ENCODE assay signal across 8 mouse cellular contexts in genomic region chr6:52212556-52213118, GRCm38 (mm10). TPM values are rescaled to one million over a fixed set of nuclear protein-coding genes. Genes with fewer than 3 reads are reported as not detected.
DNase-seq lines count a peak whose midpoint lies in the region; ATAC-seq and TF ChIP-seq lines count a peak whose summit lies in the region.

No protein-coding gene starts in this region.

- no peak for TF ChIP-seq CTCF in lung, embryonic 14.5 days (IDR thresholded peaks at IDR 0.05; ENCODE audit: low read depth)

- H3K36me3 ChIP-seq in lung, embryonic 14.5 days (ENCODE audit: insufficient read depth), result no peaks in the 10 kb centered on the region
- H3K36me3 ChIP-seq in kidney, embryonic 14.5 days (ENCODE audit: control insufficient read depth, insufficient read depth, low read length), result no peaks in the 10 kb centered on the region; the same call in 1 of the 2 replicates

- DNase-seq in lung, embryonic 14.5 days, result peak; percentile 49
- no peak for DNase-seq in lung, postnatal 25 days (ENCODE audit: low spot score)
- DNase-seq in frontal cortex, adult 2 months (ENCODE audit: extremely low spot score in 1 of 2, low spot score in 1 of 2), result no peak
- DNase-seq in left cerebral cortex, postnatal 10 days (ENCODE audit: extremely low spot score in 1 of 2, low spot score in 2 of 2), result no peak
- DNase-seq in cerebellum, adult 11-12 months, result no peak

- no peak for ATAC-seq in lung, embryonic 14.5 days (ENCODE audit: insufficient read depth)
- no peak for ATAC-seq in kidney, embryonic 14.5 days (ENCODE audit: low FRiP score, low TSS enrichment)
- ATAC-seq in megakaryocyte progenitor cell, adult 5-6 weeks (replicated peaks; ENCODE audit: poor library complexity), result peak; percentile 24

- 0 out of 2 replicates have a peak, but pooled peaks cover 3% of the 10 kb centered on the region for H3K4me1 ChIP-seq in lung, embryonic 14.5 days (ENCODE audit: insufficient read depth)
- H3K4me1 ChIP-seq in brown adipose tissue, adult 24 weeks (ENCODE audit: control insufficient read depth, insufficient read depth, insufficient read length, low read length), result peaks cover 7% of the 10 kb centered on the region; the same call in 1 of the 2 replicates
- peaks cover 28% of the 10 kb centered on the region for H3K4me1 ChIP-seq in kidney, embryonic 14.5 days (ENCODE audit: control insufficient read depth, insufficient read depth, low read length)

- WGBS in lung, embryonic 14.5 days, result 4% methylated on average over 22 of the region's 22 CpGs
- under 1% methylated on average over 22 of the region's 22 CpGs for WGBS in kidney, embryonic 14.5 days

- no peaks in the 10 kb centered on the region for H3K9me3 ChIP-seq in lung, embryonic 14.5 days (ENCODE audit: low read depth, low read length)
- no peaks in the 10 kb centered on the region for H3K9me3 ChIP-seq in kidney, embryonic 14.5 days (ENCODE audit: control insufficient read depth, low read length)

- peak overlapping the region; percentile 43 for H3K4me3 ChIP-seq in lung, embryonic 14.5 days (ENCODE audit: low read depth, low read length)
- peak overlapping the region; percentile 76 for H3K4me3 ChIP-seq in brown adipose tissue, adult 24 weeks (ENCODE audit: insufficient read depth, low read depth, low read length)
- peak overlapping the region; percentile 89 for H3K4me3 ChIP-seq in kidney, embryonic 14.5 days (ENCODE audit: low read length)

- intact Hi-C loops in left cerebral cortex, postnatal 10 days (cut with DNase I), result no loop called here

- H3K4me2 ChIP-seq in lung, embryonic 14.5 days, result peak overlapping the region; percentile 87
- peak overlapping the region; percentile 97 for H3K4me2 ChIP-seq in kidney, embryonic 14.5 days (replicated peaks; ENCODE audit: low read depth, low read length)

- peak overlapping the region; percentile 40 for H3K9ac ChIP-seq in lung, embryonic 14.5 days
- peak overlapping the region; percentile 91 for H3K9ac ChIP-seq in kidney, embryonic 14.5 days (ENCODE audit: low read depth, low read length)

- H3K27ac ChIP-seq in lung, embryonic 14.5 days (ENCODE audit: low read depth), result peak overlapping the region; percentile 85; the same call in 1 of the 2 replicates
- peak overlapping the region; percentile 85 for H3K27ac ChIP-seq in brown adipose tissue, adult 24 weeks (replicated peaks; ENCODE audit: low read depth, low read length)
- peak overlapping the region; percentile 95 for H3K27ac ChIP-seq in kidney, embryonic 14.5 days (ENCODE audit: low read depth, low read length)

- peaks cover 95% of the 10 kb centered on the region for H3K27me3 ChIP-seq in lung, embryonic 14.5 days (ENCODE audit: insufficient read depth, low read length)
- no peaks in the 10 kb centered on the region; the same call in 1 of the 2 replicates for H3K27me3 ChIP-seq in kidney, embryonic 14.5 days (ENCODE audit: control insufficient read depth, insufficient read depth, low read length)

RNA-seq across cellular contexts. Expression of gene Hoxa3, which starts 0.5 kb away (rescaled TPM):
- polyA plus RNA-seq in lung, embryonic 14.5 days (2014; fragmentation: Nextera tagmentation; extraction: Ambion mirVana), result 10.3 and 11.3 TPM in 2 replicates
- 4.7 and 5.4 TPM in 2 replicates for polyA plus RNA-seq in brown adipose tissue, adult 24 weeks (2012; ENCODE audit: insufficient read depth, insufficient read length, missing spikeins)
- 9.7 and 13.6 TPM in 2 replicates for polyA plus RNA-seq in kidney, embryonic 14.5 days (2014; fragmentation: Nextera tagmentation; extraction: Ambion mirVana)
- 0.59 and 2.1 TPM in 2 replicates for total RNA-seq in megakaryocyte progenitor cell, adult 5-6 weeks (2015)
- total RNA-seq in megakaryocyte progenitor cell, adult 5-6 weeks (2017), result 0.37 and 0.42 TPM in 2 replicates
- not detected in 2 replicates for polyA plus RNA-seq in frontal cortex, adult 2 months (2012; rRNA removed)
- not detected for total RNA-seq in left cerebral cortex, postnatal 10 days (2021)

RNA-seq across cellular contexts. Expression of gene Gm28308, which starts 0.5 kb away (rescaled TPM):
- not detected in 2 replicates for polyA plus RNA-seq in lung, embryonic 14.5 days (2014; fragmentation: Nextera tagmentation; extraction: Ambion mirVana)
- not detected in 2 replicates for polyA plus RNA-seq in brown adipose tissue, adult 24 weeks (2012; ENCODE audit: insufficient read depth, insufficient read length, missing spikeins)
- not detected in 2 replicates for polyA plus RNA-seq in kidney, embryonic 14.5 days (2014; fragmentation: Nextera tagmentation; extraction: Ambion mirVana)
- not detected in 2 replicates for total RNA-seq in megakaryocyte progenitor cell, adult 5-6 weeks (2015)
- total RNA-seq in megakaryocyte progenitor cell, adult 5-6 weeks (2017), result 0.84 TPM in 1 of 2 replicates, not detected in the other
- polyA plus RNA-seq in frontal cortex, adult 2 months (2012; rRNA removed), result not detected in 2 replicates
- total RNA-seq in left cerebral cortex, postnatal 10 days (2021), result not detected

RNA-seq across cellular contexts. Expression of gene Hoxa6, which starts 4.1 kb away (rescaled TPM):
- 4.0 and 5.1 TPM in 2 replicates for polyA plus RNA-seq in lung, embryonic 14.5 days (2014; fragmentation: Nextera tagmentation; extraction: Ambion mirVana)
- not detected in 2 replicates for polyA plus RNA-seq in brown adipose tissue, adult 24 weeks (2012; ENCODE audit: insufficient read depth, insufficient read length, missing spikeins)
- 4.4 TPM in 2 replicates for polyA plus RNA-seq in kidney, embryonic 14.5 days (2014; fragmentation: Nextera tagmentation; extraction: Ambion mirVana)
- total RNA-seq in megakaryocyte progenitor cell, adult 5-6 weeks (2015), result 0.22 TPM in 1 of 2 replicates, not detected in the other
- not detected in 2 replicates for total RNA-seq in megakaryocyte progenitor cell, adult 5-6 weeks (2017)
- not detected in 2 replicates for polyA plus RNA-seq in frontal cortex, adult 2 months (2012; rRNA removed)
- not detected for total RNA-seq in left cerebral cortex, postnatal 10 days (2021)

RNA-seq across cellular contexts. Expression of gene Hoxa5, which starts 8.2 kb away (rescaled TPM):
- 58.3 and 58.5 TPM in 2 replicates for polyA plus RNA-seq in lung, embryonic 14.5 days (2014; fragmentation: Nextera tagmentation; extraction: Ambion mirVana)
- polyA plus RNA-seq in brown adipose tissue, adult 24 weeks (2012; ENCODE audit: insufficient read depth, insufficient read length, missing spikeins), result 35.9 and 39.4 TPM in 2 replicates
- 15.7 and 16.6 TPM in 2 replicates for polyA plus RNA-seq in kidney, embryonic 14.5 days (2014; fragmentation: Nextera tagmentation; extraction: Ambion mirVana)
- total RNA-seq in megakaryocyte progenitor cell, adult 5-6 weeks (2015), result 2.3 and 3.1 TPM in 2 replicates
- total RNA-seq in megakaryocyte progenitor cell, adult 5-6 weeks (2017), result 0.83 and 1.1 TPM in 2 replicates
- polyA plus RNA-seq in frontal cortex, adult 2 months (2012; rRNA removed), result 0.11 TPM in 1 of 2 replicates, not detected in the other
- not detected for total RNA-seq in left cerebral cortex, postnatal 10 days (2021)

RNA-seq across cellular contexts. Expression of gene Hoxa7, which starts 9.0 kb away (rescaled TPM):
- polyA plus RNA-seq in lung, embryonic 14.5 days (2014; fragmentation: Nextera tagmentation; extraction: Ambion mirVana), result 5.8 and 7.4 TPM in 2 replicates
- polyA plus RNA-seq in brown adipose tissue, adult 24 weeks (2012; ENCODE audit: insufficient read depth, insufficient read length, missing spikeins), result 11.4 and 11.5 TPM in 2 replicates
- polyA plus RNA-seq in kidney, embryonic 14.5 days (2014; fragmentation: Nextera tagmentation; extraction: Ambion mirVana), result 19.1 and 19.6 TPM in 2 replicates
- 11.4 and 15.7 TPM in 2 replicates for total RNA-seq in megakaryocyte progenitor cell, adult 5-6 weeks (2015)
- 5.5 and 8.2 TPM in 2 replicates for total RNA-seq in megakaryocyte progenitor cell, adult 5-6 weeks (2017)
- 0.17 TPM in 1 of 2 replicates, not detected in the other for polyA plus RNA-seq in frontal cortex, adult 2 months (2012; rRNA removed)
- not detected for total RNA-seq in left cerebral cortex, postnatal 10 days (2021)
